Mouse (Mus musculus) kidney, embryonic 14.5 days (tissue): ENCODE measurements around the gene Tnfrsf9. TPM values are rescaled to one million over a fixed set of nuclear protein-coding genes. Genes with fewer than 3 reads are reported as not detected.

ENCODE experiments used
- ATAC-seq: fragments of 200-750 bp; cut with Nextera tagmentation; 2 replicates; pipeline ENCODE4 v1.8.0; 2017; ENCODE audit warnings: moderate number of reproducible peaks, mild to moderate bottlenecking, moderate TSS enrichment, moderate library complexity; ENCODE audit not compliant: low FRiP score, low TSS enrichment
- H3K27ac ChIP-seq: fragments of 300-500 bp; sonication (generic); 2 replicates; pipeline ENCODE4 v1.5.1; 2014; ENCODE audit warnings: low read depth, mild to moderate bottlenecking, low read length, moderate library complexity, mixed read lengths
- H3K27me3 ChIP-seq: fragments of 300-500 bp; sonication (generic); 2 replicates; pipeline ENCODE4 v1.6.1; 2014; ENCODE audit warnings: mild to moderate bottlenecking, low read length; ENCODE audit not compliant: control insufficient read depth, insufficient read depth
- H3K36me3 ChIP-seq: fragments of 300-500 bp; sonication (generic); 2 replicates; pipeline ENCODE4 v1.6.1; 2014; ENCODE audit warnings: low read length, mixed read lengths; ENCODE audit not compliant: control insufficient read depth, insufficient read depth
- H3K4me1 ChIP-seq: fragments of 300-500 bp; sonication (generic); 2 replicates; pipeline ENCODE4 v1.6.1; 2014; ENCODE audit warnings: low read length, mixed read lengths; ENCODE audit not compliant: control insufficient read depth, insufficient read depth
- H3K4me2 ChIP-seq: fragments of 300-500 bp; sonication (generic); replicated peaks from 2 replicates; pipeline ENCODE4 v1.6.1; 2014; ENCODE audit warnings: low read depth, mild to moderate bottlenecking, low read length
- H3K4me3 ChIP-seq: fragments of 300-500 bp; sonication (generic); 2 replicates; pipeline ENCODE4 v1.5.1; 2014; ENCODE audit warnings: mild to moderate bottlenecking, low read length
- H3K9ac ChIP-seq: fragments of 300-500 bp; sonication (generic); 2 replicates; pipeline ENCODE4 v1.6.1; 2014; ENCODE audit warnings: low read depth, mild to moderate bottlenecking, low read length, moderate library complexity
- H3K9me3 ChIP-seq: fragments of 300-500 bp; sonication (generic); 2 replicates; pipeline ENCODE4 v1.6.1; 2016; ENCODE audit warnings: low read length; ENCODE audit not compliant: control insufficient read depth
- WGBS: fragments of 180-500 bp; shearing (Covaris S2); extraction: QIAGEN DNeasy Blood & Tissue Kit; methylation state at CpG from one replicate; pipeline ENCODE4 v1.1.7; 2014; 5-methylcytosine and 5-hydroxymethylcytosine counted together
- polyA plus RNA-seq: library from polyadenylated mRNA; unstranded; fragments of >200 nt; fragmentation: Nextera tagmentation; extraction: Ambion mirVana; gene quantifications from 2 replicates; pipeline ENCODE4 v1.2.1, GENCODE M21; 2014

The Tnfrsf9 gene
- polyA plus RNA-seq, 1 experiment from 2014 or later: 0.39 TPM

GRCm38 (mm10) chr4:150978156-150978910 lies 64.0 kb downstream of the Tnfrsf9 start:
- Histone ChIP-seq H3K4me2 (no peak overlapping the region), H3K4me1 (no peaks in the 10 kb centered on the region), H3K36me3 (no peaks in the 10 kb centered on the region), H3K27ac (no peak overlapping the region), H3K4me3 (no peak overlapping the region), H3K27me3 (no peaks in the 10 kb centered on the region), H3K9me3 (no peaks in the 10 kb centered on the region), H3K9ac (no peak overlapping the region)
- 67% methylated on average over 21 of the region's 21 CpGs for WGBS
- ATAC-seq: no peak

- no peak overlapping the region for H3K9ac ChIP-seq
- no peak overlapping the region for H3K4me3 ChIP-seq
- no peak overlapping the region for H3K4me2 ChIP-seq
- H3K36me3 ChIP-seq: no peaks in the 10 kb centered on the region
- H3K27ac ChIP-seq: no peak overlapping the region
- H3K27me3 ChIP-seq: no peaks in the 10 kb centered on the region
- H3K4me1 ChIP-seq: no peaks in the 10 kb centered on the region
- 79% methylated on average over 9 of the region's 9 CpGs for WGBS
- no peaks in the 10 kb centered on the region for H3K9me3 ChIP-seq
- ATAC-seq: no peak
Measured at GRCm38 (mm10) chr4:150979455-150979854, 65.1 kb downstream of the Tnfrsf9 start.

GRCm38 (mm10) chr4:150980153-150980552 lies 65.8 kb downstream of the Tnfrsf9 start:
- no peak for ATAC-seq
- no peaks in the 10 kb centered on the region for H3K4me1 ChIP-seq
- no peaks in the 10 kb centered on the region for H3K36me3 ChIP-seq
- no peak overlapping the region for H3K4me2 ChIP-seq
- no peak overlapping the region for H3K4me3 ChIP-seq
- WGBS: 91% methylated on average over 5 of the region's 5 CpGs
- no peaks in the 10 kb centered on the region for H3K27me3 ChIP-seq
- no peak overlapping the region for H3K27ac ChIP-seq
- H3K9ac ChIP-seq: no peak overlapping the region
- no peaks in the 10 kb centered on the region for H3K9me3 ChIP-seq

GRCm38 (mm10) chr4:150990148-150990547 lies 75.8 kb downstream of the Tnfrsf9 start:
- ATAC-seq: no peak
- Histone ChIP-seq H3K27ac (no peak overlapping the region), H3K4me1 (no peaks in the 10 kb centered on the region), H3K9ac (no peak overlapping the region), H3K36me3 (no peaks in the 10 kb centered on the region), H3K4me2 (no peak overlapping the region), H3K27me3 (no peaks in the 10 kb centered on the region), H3K9me3 (no peaks in the 10 kb centered on the region), H3K4me3 (no peak overlapping the region)
- 51% methylated on average over 6 of the region's 6 CpGs for WGBS

Other genes starting within 250 kb of the Tnfrsf9 start
- gene Errfi1, start 60.6 kb upstream of the Tnfrsf9 start, polyA plus RNA-seq: 22.0 and 34.3 TPM in 2 replicates
- gene Park7, start 125 bp upstream of the Tnfrsf9 start, polyA plus RNA-seq: 398 and 419 TPM in 2 replicates
- gene Uts2, start 82.5 kb downstream of the Tnfrsf9 start, polyA plus RNA-seq: not detected in 2 replicates
- gene Per3, start 130.1 kb downstream of the Tnfrsf9 start, polyA plus RNA-seq: 7.8 and 8.8 TPM in 2 replicates
- 77.4 and 115 TPM in 2 replicates for gene Vamp3, start 143.4 kb downstream of the Tnfrsf9 start, polyA plus RNA-seq
- gene Gm13090, start 175.0 kb downstream of the Tnfrsf9 start, polyA plus RNA-seq: not detected in 2 replicates